Mouse (Mus musculus): Measurements from ENCODE around the gene Ino80d.

- no peak for TF ChIP-seq CTCF (IDR thresholded peaks at IDR 0.05; ENCODE audit: control insufficient read depth, insufficient read depth, insufficient replicate concordance, low read depth, low read length)
- TF ChIP-seq POLR2A (IDR thresholded peaks at IDR 0.05; ENCODE audit: control insufficient read depth, low read depth, low read length), result no peak
These were observed 157.9 kb downstream of the Ino80d start for GRCm38 (mm10) chr1:62956526-62956925.

All from testis, adult 2 months (tissue).